Mouse (Mus musculus): ENCODE data around the gene Plcb3. TPM values are rescaled to one million over a fixed set of nuclear protein-coding genes. Genes with fewer than 3 reads are reported as not detected.

Plcb3 gene
- polyA plus RNA-seq, 1 experiment = 335 TPM

Other genes starting within 250 kb of the Plcb3 start
- 39.1 and 51.7 TPM in 2 replicates for gene Rps6ka4, start 135.8 kb downstream of the Plcb3 start, polyA plus RNA-seq (2012; rRNA removed)
- 10.2 and 12.4 TPM in 2 replicates for gene Ccdc88b, start 118.3 kb downstream of the Plcb3 start, polyA plus RNA-seq (2012; rRNA removed)
- 75.3 and 86.1 TPM in 2 replicates for gene Trmt112, start 66.8 kb downstream of the Plcb3 start, polyA plus RNA-seq (2012; rRNA removed)
- 163 and 170 TPM in 2 replicates for gene Prdx5, start 66.4 kb downstream of the Plcb3 start, polyA plus RNA-seq (2012; rRNA removed)
- gene Esrra, start 54.7 kb downstream of the Plcb3 start, polyA plus RNA-seq (2012; rRNA removed) = 242 and 258 TPM in 2 replicates
- gene Catsperz, start 51.1 kb downstream of the Plcb3 start, polyA plus RNA-seq (2012; rRNA removed) = 0.42 TPM in 1 of 2 replicates, not detected in the other
- 0.08 TPM in 1 of 2 replicates, not detected in the other for gene Kcnk4, start 42.0 kb downstream of the Plcb3 start, polyA plus RNA-seq (2012; rRNA removed)
- gene Bad, start 34.6 kb downstream of the Plcb3 start, polyA plus RNA-seq (2012; rRNA removed) = 119 and 145 TPM in 2 replicates
- gene Gpr137, start 34.0 kb downstream of the Plcb3 start, polyA plus RNA-seq (2012; rRNA removed) = 103 and 166 TPM in 2 replicates
- 159 and 169 TPM in 2 replicates for gene Ppp1r14b, start 1.5 kb downstream of the Plcb3 start, polyA plus RNA-seq (2012; rRNA removed)
- 58.5 and 60.7 TPM in 2 replicates for gene Fkbp2, start 4.0 kb upstream of the Plcb3 start, polyA plus RNA-seq (2012; rRNA removed)
- 40.7 and 51.0 TPM in 2 replicates for gene Vegfb, start 11.2 kb upstream of the Plcb3 start, polyA plus RNA-seq (2012; rRNA removed)
- 61.9 and 65.0 TPM in 2 replicates for gene Dnajc4, start 16.1 kb upstream of the Plcb3 start, polyA plus RNA-seq (2012; rRNA removed)
- gene Nudt22, start 19.6 kb upstream of the Plcb3 start, polyA plus RNA-seq (2012; rRNA removed) = 90.8 and 103 TPM in 2 replicates
- gene Trpt1, start 19.7 kb upstream of the Plcb3 start, polyA plus RNA-seq (2012; rRNA removed) = 18.5 and 19.6 TPM in 2 replicates
- 14.6 and 15.7 TPM in 2 replicates for gene Fermt3, start 43.0 kb upstream of the Plcb3 start, polyA plus RNA-seq (2012; rRNA removed)
- 24.6 and 30.5 TPM in 2 replicates for gene Stip1, start 63.5 kb upstream of the Plcb3 start, polyA plus RNA-seq (2012; rRNA removed)
- 61.6 and 63.0 TPM in 2 replicates for gene Macrod1, start 80.3 kb upstream of the Plcb3 start, polyA plus RNA-seq (2012; rRNA removed)
- 0.71 and 0.73 TPM in 2 replicates for gene Flrt1, start 129.3 kb upstream of the Plcb3 start, polyA plus RNA-seq (2012; rRNA removed)
- 108 and 134 TPM in 2 replicates for gene Otub1, start 229.8 kb upstream of the Plcb3 start, polyA plus RNA-seq (2012; rRNA removed)
- gene Cox8a, start 241.1 kb upstream of the Plcb3 start, polyA plus RNA-seq (2012; rRNA removed) = 3,278 and 6,426 TPM in 2 replicates